Mouse (Mus musculus): Measurements from ENCODE around the gene Wnt4. TPM values are rescaled to one million over a fixed set of nuclear protein-coding genes. Genes with fewer than 3 reads are reported as not detected.

Wnt4 gene
- polyA plus RNA-seq, 1 experiment from 2014 or later, result 4.9 TPM

DNA sequence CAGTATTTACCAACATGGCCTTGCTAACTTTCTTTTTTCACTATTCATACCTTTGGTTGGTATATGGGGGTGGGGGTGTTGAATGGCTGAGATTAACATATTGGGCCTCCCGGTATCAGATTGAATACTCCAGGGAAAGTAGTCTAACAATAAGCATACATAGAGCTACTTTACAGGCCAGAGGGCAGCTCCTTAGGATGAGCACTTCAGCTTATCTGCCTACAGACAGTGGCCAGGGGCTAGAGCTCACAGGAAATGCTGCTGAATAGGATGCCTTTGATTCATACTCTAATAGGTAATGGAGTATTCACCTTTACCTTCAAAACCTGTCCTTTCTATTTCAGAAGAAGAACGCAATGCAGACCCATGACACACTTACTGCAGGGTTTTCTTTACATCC is 37.8 kb downstream of the Wnt4 start:
- H3K4me2 ChIP-seq, result no peak overlapping the region
- H3K27me3 ChIP-seq, result no peaks in the 10 kb centered on the region
- no peak overlapping the region for H3K9ac ChIP-seq
- no peaks in the 10 kb centered on the region for H3K9me3 ChIP-seq
- no peaks in the 10 kb centered on the region for H3K4me1 ChIP-seq (replicated peaks)
- H3K4me3 ChIP-seq, result no peak overlapping the region
- no peak overlapping the region for H3K27ac ChIP-seq (replicated peaks)
- WGBS, result 84% methylated on average over 2 of the region's 2 CpGs
- H3K36me3 ChIP-seq, result peaks cover 21% of the 10 kb centered on the region
- no peak for ATAC-seq (ENCODE audit: low read depth)

DNA sequence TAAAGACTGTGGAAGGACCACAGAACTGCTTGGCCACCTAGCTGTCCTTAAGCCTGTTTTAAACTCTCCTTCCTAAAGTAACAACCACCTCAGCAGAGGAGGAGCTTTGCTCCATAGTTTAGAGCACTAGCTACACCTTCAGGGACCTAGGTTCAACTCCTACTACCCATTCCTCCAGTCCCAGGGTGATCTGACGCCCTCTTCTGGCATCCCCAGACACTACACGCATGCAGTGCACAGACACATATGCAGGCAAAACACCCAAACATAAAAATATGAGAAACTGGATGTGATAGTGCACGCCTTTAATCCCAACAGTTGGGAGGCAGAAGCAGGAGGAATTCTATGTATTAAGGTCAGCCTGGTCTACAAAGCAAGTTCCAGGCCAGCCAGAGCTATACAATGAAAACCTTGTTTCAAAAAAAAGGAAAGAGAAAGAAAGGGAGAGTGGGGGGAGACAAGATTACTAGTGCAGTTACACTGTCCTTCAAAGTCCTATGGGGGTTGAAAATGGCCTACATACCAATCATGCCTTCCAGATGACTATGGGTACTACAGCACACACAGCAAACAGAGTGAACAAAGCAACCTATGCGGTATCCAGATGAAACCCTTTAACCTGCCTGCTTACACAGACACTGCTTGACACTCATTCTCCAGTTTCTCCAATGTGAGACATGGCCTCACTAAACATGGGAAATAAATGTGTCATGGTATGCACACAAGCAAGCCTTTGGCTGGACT is 38.9 kb downstream of the Wnt4 start:
- no peak overlapping the region for H3K27ac ChIP-seq (replicated peaks)
- H3K4me1 ChIP-seq (replicated peaks), result no peaks in the 10 kb centered on the region
- H3K36me3 ChIP-seq, result peaks cover 33% of the 10 kb centered on the region
- H3K4me2 ChIP-seq, result no peak overlapping the region
- ATAC-seq (ENCODE audit: low read depth), result no peak
- H3K4me3 ChIP-seq, result no peak overlapping the region
- no peak overlapping the region for H3K9ac ChIP-seq
- H3K9me3 ChIP-seq, result no peaks in the 10 kb centered on the region
- H3K27me3 ChIP-seq, result no peaks in the 10 kb centered on the region
- 82% methylated on average over 4 of the region's 4 CpGs for WGBS

DNA sequence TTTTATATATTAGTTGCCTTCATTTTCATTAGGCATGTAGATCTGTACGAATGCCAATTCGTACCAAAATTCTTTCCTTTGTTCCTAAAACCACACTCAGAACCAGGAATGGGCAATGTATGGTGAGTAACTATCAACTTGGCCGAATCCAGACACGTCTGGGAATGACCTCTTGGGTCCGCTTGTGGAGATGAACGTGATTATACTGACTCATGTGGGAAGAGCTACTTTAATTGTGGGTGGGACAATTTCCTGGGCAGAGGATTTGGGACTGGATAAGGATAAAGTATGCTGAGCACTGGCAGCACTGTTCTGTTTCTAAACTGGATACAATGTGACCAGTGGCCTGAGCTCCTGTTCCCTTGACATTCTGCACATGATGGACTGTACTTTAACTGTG is 47.6 kb downstream of the Wnt4 start:
- no peak for ATAC-seq (ENCODE audit: low read depth)
- Histone ChIP-seq H3K9ac (no peak overlapping the region), H3K4me3 (no peak overlapping the region), H3K9me3 (no peaks in the 10 kb centered on the region), H3K27me3 (no peaks in the 10 kb centered on the region), H3K27ac (replicated peaks) (no peak overlapping the region), H3K36me3 (peaks cover 78% of the 10 kb centered on the region), H3K4me2 (no peak overlapping the region), H3K4me1 (replicated peaks) (no peaks in the 10 kb centered on the region)
- WGBS, result 92% methylated on average over 6 of the region's 6 CpGs

DNA sequence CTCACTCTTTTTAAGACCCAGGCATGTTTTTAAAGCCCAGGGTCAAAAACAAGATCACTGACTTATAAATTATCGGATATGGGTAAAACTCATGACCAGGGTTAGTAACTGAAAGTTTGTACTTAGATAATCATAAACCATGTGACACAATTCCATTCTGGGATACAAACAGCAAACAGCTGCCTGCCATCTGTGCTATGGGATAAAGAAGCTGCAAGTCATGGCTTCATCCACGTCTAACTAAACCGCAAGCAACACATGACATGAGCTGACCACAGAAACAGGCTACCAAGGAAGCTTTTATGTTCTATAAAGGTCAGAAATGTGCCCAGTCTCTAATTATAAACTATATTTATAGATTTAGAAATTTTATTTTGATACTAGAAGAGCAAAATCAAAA is 49.2 kb downstream of the Wnt4 start:
- H3K9ac ChIP-seq, result no peak overlapping the region
- no peak for ATAC-seq (ENCODE audit: low read depth)
- 89% methylated on average over 3 of the region's 3 CpGs for WGBS
- no peaks in the 10 kb centered on the region for H3K9me3 ChIP-seq
- no peak overlapping the region for H3K27ac ChIP-seq (replicated peaks)
- no peak overlapping the region for H3K4me3 ChIP-seq
- no peaks in the 10 kb centered on the region for H3K4me1 ChIP-seq (replicated peaks)
- H3K27me3 ChIP-seq, result no peaks in the 10 kb centered on the region
- peaks cover 71% of the 10 kb centered on the region for H3K36me3 ChIP-seq
- no peak overlapping the region for H3K4me2 ChIP-seq

DNA sequence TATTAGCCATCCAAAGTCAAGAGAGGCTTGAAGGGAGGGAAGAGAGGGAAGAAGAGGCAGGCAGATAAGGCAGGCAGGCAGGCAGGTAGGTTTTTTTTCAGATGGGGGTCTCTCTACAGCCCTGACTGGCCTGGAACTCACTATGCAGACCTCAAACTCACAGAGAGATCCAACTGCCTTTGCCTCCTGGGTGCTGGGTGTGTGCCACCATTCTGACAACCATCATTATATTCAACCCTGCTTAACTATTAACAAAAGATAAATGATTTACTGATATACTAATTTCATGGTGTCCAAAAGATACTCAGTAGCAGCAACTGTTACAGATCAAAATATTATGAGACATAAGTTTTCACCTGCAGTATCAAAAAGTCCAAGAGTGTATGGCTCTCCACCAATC is 54.8 kb downstream of the Wnt4 start:
- H3K27me3 ChIP-seq, result no peaks in the 10 kb centered on the region
- H3K27ac ChIP-seq (replicated peaks), result no peak overlapping the region
- peaks cover 4% of the 10 kb centered on the region; the same call in 1 of the 2 replicates for H3K4me1 ChIP-seq (replicated peaks)
- no peak for ATAC-seq (ENCODE audit: low read depth)
- H3K4me2 ChIP-seq, result no peak overlapping the region
- H3K36me3 ChIP-seq, result peaks cover 66% of the 10 kb centered on the region
- no peak overlapping the region for H3K9ac ChIP-seq
- no peak overlapping the region for H3K4me3 ChIP-seq
- H3K9me3 ChIP-seq, result no peaks in the 10 kb centered on the region

DNA sequence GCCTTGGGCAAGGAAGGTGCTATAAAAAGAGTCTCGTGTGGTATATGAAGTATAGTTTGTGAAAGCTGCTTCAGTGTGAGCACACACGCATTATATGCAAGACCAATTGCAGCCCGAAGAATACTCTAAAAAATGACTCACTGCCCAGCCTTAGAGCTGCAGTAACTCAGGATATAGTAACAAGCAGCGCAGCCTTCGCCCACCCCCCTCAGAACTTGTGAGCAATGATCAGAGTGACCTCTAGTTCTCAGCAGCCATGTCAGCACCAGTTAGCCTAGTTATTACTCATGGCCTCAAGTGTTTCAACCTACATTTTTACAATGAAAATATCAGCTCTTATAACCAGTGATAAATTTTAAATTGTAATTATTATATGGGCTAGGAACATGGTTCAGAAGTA is 59.2 kb downstream of the Wnt4 start:
- H3K36me3 ChIP-seq, result peaks cover 33% of the 10 kb centered on the region
- peaks cover 16% of the 10 kb centered on the region for H3K4me1 ChIP-seq (replicated peaks)
- H3K9me3 ChIP-seq, result no peaks in the 10 kb centered on the region
- H3K4me2 ChIP-seq, result no peak overlapping the region
- H3K27ac ChIP-seq (replicated peaks), result no peak overlapping the region
- no peaks in the 10 kb centered on the region for H3K27me3 ChIP-seq
- H3K4me3 ChIP-seq, result no peak overlapping the region
- no peak for ATAC-seq (ENCODE audit: low read depth)
- no peak overlapping the region for H3K9ac ChIP-seq
- WGBS, result 93% methylated on average over 5 of the region's 5 CpGs

DNA sequence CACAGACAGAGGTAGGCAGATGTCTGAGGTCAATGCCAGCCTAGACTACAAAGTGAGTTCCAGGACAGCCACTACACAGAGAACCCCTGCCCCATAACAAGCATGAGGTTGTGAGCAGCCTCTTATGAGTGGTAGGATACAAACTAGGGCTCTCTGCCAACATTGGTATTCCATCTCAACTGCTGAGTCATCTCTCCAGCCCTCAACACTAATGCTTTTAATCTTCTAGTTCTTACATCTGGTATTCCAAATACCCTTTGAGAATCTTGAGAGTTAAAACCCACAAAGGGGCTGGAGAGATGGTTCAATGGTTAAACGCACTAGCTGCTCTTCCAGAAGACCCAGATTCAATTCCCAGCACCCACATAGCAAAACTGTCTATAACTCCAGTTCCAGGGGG is 62.1 kb downstream of the Wnt4 start:
- Histone ChIP-seq H3K4me1 (replicated peaks) (peaks cover 16% of the 10 kb centered on the region), H3K27ac (replicated peaks) (no peak overlapping the region), H3K36me3 (peaks cover 9% of the 10 kb centered on the region; the same call in 1 of the 2 replicates), H3K9me3 (no peaks in the 10 kb centered on the region), H3K27me3 (no peaks in the 10 kb centered on the region), H3K9ac (no peak overlapping the region), H3K4me2 (no peak overlapping the region), H3K4me3 (no peak overlapping the region)
- ATAC-seq (ENCODE audit: low read depth), result no peak
- 93% methylated on average over 1 of the region's 1 CpGs for WGBS

DNA sequence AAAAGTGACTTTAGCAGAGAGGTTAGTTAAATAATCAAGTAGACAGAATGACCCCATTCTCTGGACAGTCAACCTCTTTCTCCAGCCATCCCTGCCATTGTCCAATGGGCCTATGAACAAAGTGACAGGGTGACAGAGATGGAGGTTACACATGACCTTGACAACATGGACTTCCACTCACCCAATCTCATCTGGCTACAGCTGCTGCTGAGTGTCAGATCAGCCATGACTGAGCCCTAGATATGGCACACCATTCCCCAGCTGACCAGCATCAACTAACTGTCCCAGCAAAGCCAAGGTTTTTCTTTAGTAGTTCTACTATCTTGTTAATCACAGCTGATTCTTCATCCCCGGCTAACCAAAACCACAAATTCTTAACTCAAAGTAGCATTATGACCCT is 65.5 kb downstream of the Wnt4 start:
- Histone ChIP-seq H3K36me3 (no peaks in the 10 kb centered on the region; the same call in 1 of the 2 replicates), H3K4me3 (no peak overlapping the region), H3K9me3 (no peaks in the 10 kb centered on the region), H3K27ac (replicated peaks) (no peak overlapping the region), H3K27me3 (no peaks in the 10 kb centered on the region), H3K4me1 (replicated peaks) (peaks cover 17% of the 10 kb centered on the region), H3K9ac (no peak overlapping the region), H3K4me2 (no peak overlapping the region)
- 92% methylated on average over 1 of the region's 1 CpGs for WGBS
- ATAC-seq (ENCODE audit: low read depth), result no peak

DNA sequence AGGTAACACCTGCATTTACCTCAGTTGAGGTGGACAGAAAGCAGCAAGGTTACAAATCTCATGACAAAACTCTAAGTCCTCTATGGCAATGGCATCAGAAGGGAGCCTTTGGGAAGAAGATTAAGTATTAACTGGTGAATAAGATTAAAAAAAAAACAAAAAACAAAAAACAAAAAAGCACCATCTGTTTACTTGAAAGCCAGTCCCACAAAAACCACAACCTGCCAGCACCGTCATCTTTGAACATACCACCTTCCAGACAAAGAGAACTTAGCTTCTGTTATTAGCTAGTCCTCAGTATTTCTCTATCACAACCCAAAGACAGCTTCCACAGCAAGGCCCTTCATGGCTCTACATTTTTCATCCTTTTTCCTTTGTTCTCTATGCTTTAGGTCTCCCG is 67.8 kb downstream of the Wnt4 start:
- no peaks in the 10 kb centered on the region; the same call in 1 of the 2 replicates for H3K36me3 ChIP-seq

DNA sequence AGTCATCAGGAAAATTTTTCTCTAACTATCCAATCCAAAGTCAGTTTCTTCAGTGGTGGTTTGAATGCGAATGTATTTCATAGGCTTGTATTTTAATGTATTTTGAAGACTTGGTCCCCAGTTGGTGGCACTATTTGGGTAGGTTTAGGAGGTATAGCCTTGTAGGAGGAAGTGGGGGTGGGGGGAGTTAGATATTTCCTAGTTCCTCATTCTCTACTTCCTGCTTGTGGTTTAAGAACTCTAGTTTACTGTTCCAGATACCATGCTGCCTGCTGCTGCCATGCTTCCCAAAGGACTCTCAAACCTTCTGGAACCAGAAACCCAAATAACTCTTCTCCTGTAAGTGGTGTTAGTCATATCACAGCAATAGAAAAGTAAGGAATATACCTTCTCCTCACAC is 68.5 kb downstream of the Wnt4 start:
- no peak overlapping the region for H3K4me3 ChIP-seq
- H3K4me2 ChIP-seq, result no peak overlapping the region
- no peaks in the 10 kb centered on the region; the same call in 1 of the 2 replicates for H3K36me3 ChIP-seq
- H3K9me3 ChIP-seq, result no peaks in the 10 kb centered on the region
- no peak for ATAC-seq (ENCODE audit: low read depth)
- no peaks in the 10 kb centered on the region for H3K27me3 ChIP-seq
- H3K4me1 ChIP-seq (replicated peaks), result peaks cover 24% of the 10 kb centered on the region
- H3K9ac ChIP-seq, result no peak overlapping the region
- no peak overlapping the region for H3K27ac ChIP-seq (replicated peaks)
- WGBS, result 100% methylated on average over 1 of the region's 1 CpGs

More for the DNA sequence above, 67.8 kb downstream of the Wnt4 start:
- Histone ChIP-seq H3K9me3 (no peaks in the 10 kb centered on the region), H3K27ac (replicated peaks) (no peak overlapping the region), H3K4me1 (replicated peaks) (peaks cover 24% of the 10 kb centered on the region), H3K4me2 (no peak overlapping the region), H3K9ac (no peak overlapping the region), H3K27me3 (no peaks in the 10 kb centered on the region), H3K4me3 (no peak overlapping the region)
- 88% methylated on average over 2 of the region's 2 CpGs for WGBS
- ATAC-seq (ENCODE audit: low read depth), result no peak

Other genes starting within 250 kb of the Wnt4 start
- 3.6 and 4.5 TPM in 2 replicates for gene Zbtb40, start 228.7 kb upstream of the Wnt4 start, polyA plus RNA-seq (2015; fragmentation: Nextera tagmentation; extraction: Ambion mirVana)
- gene Cdc42, start 80.2 kb downstream of the Wnt4 start, polyA plus RNA-seq (2015; fragmentation: Nextera tagmentation; extraction: Ambion mirVana), result 869 and 879 TPM in 2 replicates
- gene Cela3a, start 132.3 kb downstream of the Wnt4 start, polyA plus RNA-seq (2015; fragmentation: Nextera tagmentation; extraction: Ambion mirVana), result not detected in 2 replicates
- not detected in 2 replicates for gene Cela3b, start 153.1 kb downstream of the Wnt4 start, polyA plus RNA-seq (2015; fragmentation: Nextera tagmentation; extraction: Ambion mirVana)
- not detected in 2 replicates for gene 1700013G24Rik, start 175.8 kb downstream of the Wnt4 start, polyA plus RNA-seq (2015; fragmentation: Nextera tagmentation; extraction: Ambion mirVana)
- 8.6 and 9.6 TPM in 2 replicates for gene Hspg2, start 191.3 kb downstream of the Wnt4 start, polyA plus RNA-seq (2015; fragmentation: Nextera tagmentation; extraction: Ambion mirVana)